Mouse (Mus musculus) macrophage (primary cell): ENCODE results near the gene Apln. TPM values are rescaled to one million over a fixed set of nuclear protein-coding genes. Genes with fewer than 3 reads are reported as not detected.

Experiments
- H3K27ac ChIP-seq: fragments of 350-480 bp; formaldehyde crosslinking; 2 replicates; pipeline ENCODE4 v1.9.0; 2021
- H3K36me3 ChIP-seq: fragments of 350-480 bp; formaldehyde crosslinking; 2 replicates; pipeline ENCODE4 v1.9.0; 2021; ENCODE audit errors: inconsistent target
- H3K4me3 ChIP-seq: fragments of 350-480 bp; formaldehyde crosslinking; 2 replicates; pipeline ENCODE4 v1.9.0; 2021; ENCODE audit errors: inconsistent target
- H3K79me2 ChIP-seq: fragments of 350-480 bp; formaldehyde crosslinking; 2 replicates; pipeline ENCODE4 v1.9.0; 2021; ENCODE audit errors: inconsistent target
- WGBS: methylation state at CpG from one replicate; pipeline ENCODE4 v1.1.7; 2026; ENCODE audit warnings: inconsistent platforms; ENCODE audit not compliant: missing documents; 5-methylcytosine and 5-hydroxymethylcytosine counted together
- polyA plus RNA-seq: library from polyadenylated mRNA; stranded (reverse); fragments of 250-400 nt; gene quantifications from 3 replicates; pipeline ENCODE4 v1.2.4, GENCODE M21; 2018; ENCODE audit warnings: inconsistent platforms
- total RNA-seq, 78 experiments: library from RNA; depleted of rRNA; stranded (reverse); fragments of 250-400 nt; gene quantifications; 1 replicate in 9 of 78; 2 replicates in 24 of 78; 3 replicates in 43 of 78; 4 replicates in 2 of 78; pipeline ENCODE4 v1.2.4; 2018; ENCODE audit warnings: inconsistent platforms in 56 of 78

The Apln gene
- total RNA-seq (2018; cell fraction: chromatin; rRNA removed), result 1 to 10 TPM in 1 of 26 experiments, under 1 TPM in 18, not detected in 7; 0.22 to 1.2 (median 0.37) TPM
- under 1 TPM; 0.19 to 0.81 (median 0.47) TPM for total RNA-seq (2018; cell fraction: cytosol; rRNA removed)
- total RNA-seq (2018; cell fraction: nucleus; rRNA removed), result 1 to 10 TPM in 1 of 26 experiments, under 1 TPM in 20, not detected in 5; 0.12 to 1.3 (median 0.44) TPM
- polyA plus RNA-seq, result 0.51 to 0.64 TPM (median 0.57 TPM) in 3 replicates

- H3K4me3 ChIP-seq, result no peak within 1 kb of the TSS
- WGBS, result 16% methylated on average over 58 of the region's 73 CpGs
- H3K79me2 ChIP-seq, result no peaks in the 10 kb centered on the region
- no peak within 1 kb of the TSS for H3K27ac ChIP-seq
- no peaks in the 10 kb centered on the region for H3K36me3 ChIP-seq
Observed at GRCm38 (mm10) chrX:48034144-48035113, at the start of gene Apln. Gene Apln, minus strand, starts transcription at chrX:48034853.

- no peaks in the 10 kb centered on the region for H3K36me3 ChIP-seq
- no peak overlapping the region for H3K27ac ChIP-seq
- no peaks in the 10 kb centered on the region for H3K79me2 ChIP-seq
- WGBS, result 64% methylated on average over 5 of the region's 5 CpGs
- no peak overlapping the region for H3K4me3 ChIP-seq
Observed at GRCm38 (mm10) chrX:48082364-48082763, 47.7 kb upstream of the Apln start.

GRCm38 (mm10) chrX:48076806-48077425 is 42.3 kb upstream of the Apln start:
- 89% methylated on average over 3 of the region's 4 CpGs for WGBS
- H3K27ac ChIP-seq, result no peak overlapping the region
- no peaks in the 10 kb centered on the region for H3K36me3 ChIP-seq
- H3K79me2 ChIP-seq, result no peaks in the 10 kb centered on the region
- no peak overlapping the region for H3K4me3 ChIP-seq

- H3K27ac ChIP-seq, result no peak overlapping the region
- no peak overlapping the region for H3K4me3 ChIP-seq
- no peaks in the 10 kb centered on the region for H3K79me2 ChIP-seq
- WGBS, result 83% methylated on average over 3 of the region's 3 CpGs
- H3K36me3 ChIP-seq, result no peaks in the 10 kb centered on the region
Observed at GRCm38 (mm10) chrX:48074691-48075090, 40.0 kb upstream of the Apln start.

- 60% methylated on average over 5 of the region's 5 CpGs for WGBS
- Histone ChIP-seq H3K4me3 (no peak overlapping the region), H3K79me2 (no peaks in the 10 kb centered on the region), H3K36me3 (no peaks in the 10 kb centered on the region), H3K27ac (no peak overlapping the region)
Observed at GRCm38 (mm10) chrX:48072401-48072800, 37.7 kb upstream of the Apln start.

GRCm38 (mm10) chrX:48071961-48072360 is 37.3 kb upstream of the Apln start:
- Histone ChIP-seq H3K79me2 (no peaks in the 10 kb centered on the region), H3K27ac (no peak overlapping the region), H3K4me3 (no peak overlapping the region), H3K36me3 (no peaks in the 10 kb centered on the region)
- WGBS, result 77% methylated on average over 3 of the region's 3 CpGs

- H3K79me2 ChIP-seq, result no peaks in the 10 kb centered on the region
- H3K36me3 ChIP-seq, result no peaks in the 10 kb centered on the region
- 69% methylated on average over 3 of the region's 3 CpGs for WGBS
- no peak overlapping the region for H3K4me3 ChIP-seq
- no peak overlapping the region for H3K27ac ChIP-seq
Observed at GRCm38 (mm10) chrX:48066891-48067290, 32.2 kb upstream of the Apln start.

GRCm38 (mm10) chrX:48064166-48064853 is 29.7 kb upstream of the Apln start:
- WGBS, result 64% methylated on average over 5 of the region's 5 CpGs
- no peaks in the 10 kb centered on the region for H3K79me2 ChIP-seq

GRCm38 (mm10) chrX:48062481-48062880 is 27.8 kb upstream of the Apln start:
- 91% methylated on average over 4 of the region's 4 CpGs for WGBS
- H3K27ac ChIP-seq, result no peak overlapping the region
- H3K79me2 ChIP-seq, result no peaks in the 10 kb centered on the region
- no peaks in the 10 kb centered on the region for H3K36me3 ChIP-seq
- H3K4me3 ChIP-seq, result no peak overlapping the region

More at GRCm38 (mm10) chrX:48064166-48064853, 29.7 kb upstream of the Apln start:
- Histone ChIP-seq H3K27ac (no peak overlapping the region), H3K4me3 (no peak overlapping the region), H3K36me3 (no peaks in the 10 kb centered on the region)

- no peaks in the 10 kb centered on the region for H3K36me3 ChIP-seq
- no peaks in the 10 kb centered on the region for H3K79me2 ChIP-seq
- WGBS, result 21% methylated on average over 28 of the region's 31 CpGs
- H3K4me3 ChIP-seq, result peak overlapping the region; percentile 33
- no peak overlapping the region for H3K27ac ChIP-seq
Observed at GRCm38 (mm10) chrX:48054186-48055015, 19.7 kb upstream of the Apln start.

GRCm38 (mm10) chrX:48053743-48054142 is 19.1 kb upstream of the Apln start:
- H3K79me2 ChIP-seq, result no peaks in the 10 kb centered on the region
- H3K4me3 ChIP-seq, result no peak overlapping the region
- no peak overlapping the region for H3K27ac ChIP-seq
- 78% methylated on average over 2 of the region's 3 CpGs for WGBS
- H3K36me3 ChIP-seq, result no peaks in the 10 kb centered on the region

GRCm38 (mm10) chrX:48046315-48046714 is 11.7 kb upstream of the Apln start:
- H3K27ac ChIP-seq, result no peak overlapping the region
- H3K4me3 ChIP-seq, result no peak overlapping the region
- no peaks in the 10 kb centered on the region for H3K79me2 ChIP-seq
- no peaks in the 10 kb centered on the region for H3K36me3 ChIP-seq
- WGBS, result 83% methylated on average over 2 of the region's 2 CpGs

GRCm38 (mm10) chrX:48044261-48044660 is 9.6 kb upstream of the Apln start:
- H3K79me2 ChIP-seq, result no peaks in the 10 kb centered on the region
- no peak overlapping the region for H3K4me3 ChIP-seq
- 100% methylated on average over 1 of the region's 1 CpGs for WGBS
- no peak overlapping the region for H3K27ac ChIP-seq
- no peaks in the 10 kb centered on the region for H3K36me3 ChIP-seq

GRCm38 (mm10) chrX:48042748-48043147 is 8.1 kb upstream of the Apln start:
- H3K27ac ChIP-seq, result no peak overlapping the region
- no peaks in the 10 kb centered on the region for H3K36me3 ChIP-seq
- 54% methylated on average over 3 of the region's 4 CpGs for WGBS
- no peaks in the 10 kb centered on the region for H3K79me2 ChIP-seq
- no peak overlapping the region for H3K4me3 ChIP-seq
